24 mouse cellular contexts compared by ENCODE assay signal in genomic region chr2:92471886-92472670, GRCm38 (mm10). TPM values are rescaled to one million over a fixed set of nuclear protein-coding genes. Genes with fewer than 3 reads are reported as not detected.
DNase-seq lines count a peak whose midpoint lies in the region; ATAC-seq and TF ChIP-seq lines count a peak whose summit lies in the region.
"Had no signal": no experiment of that assay in that cellular context is flagged by ENCODE, and none has a peak within 500 bp of the region (broad histone marks: within the 10 kb centered on the region; RNA-seq: fewer than 3 reads in every experiment).

No protein-coding gene starts in this region.

- no peaks in the 10 kb centered on the region for H3K27me3 ChIP-seq in midbrain, embryonic 11.5 days (ENCODE audit: control insufficient read depth, insufficient read depth, low read length)
- H3K27me3 ChIP-seq in midbrain, postnatal 0 days (ENCODE audit: insufficient read depth, low read length) = no peaks in the 10 kb centered on the region
- no peaks in the 10 kb centered on the region for H3K27me3 ChIP-seq in hindbrain, embryonic 12.5 days
- H3K27me3 ChIP-seq: forebrain, embryonic 13.5 days; heart, embryonic 15.5 days had no signal

- no peak for ATAC-seq in midbrain, embryonic 11.5 days (ENCODE audit: low FRiP score)
- ATAC-seq in midbrain, postnatal 0 days (ENCODE audit: low FRiP score) = no peak
- ATAC-seq in hindbrain, embryonic 12.5 days (ENCODE audit: low FRiP score) = no peak
- ATAC-seq: forebrain, embryonic 13.5 days; forebrain, postnatal 0 days; hindbrain, postnatal 0 days had no signal

- intact Hi-C loops in left cerebral cortex, postnatal 36 days (cut with DNase I) = no loop called here

- no peaks in the 10 kb centered on the region for H3K36me3 ChIP-seq in midbrain, embryonic 11.5 days (ENCODE audit: control insufficient read depth, insufficient read depth, low read length)
- H3K36me3 ChIP-seq in midbrain, postnatal 0 days (ENCODE audit: insufficient read depth, low read length) = no peaks in the 10 kb centered on the region
- no peaks in the 10 kb centered on the region for H3K36me3 ChIP-seq in hindbrain, embryonic 12.5 days
- H3K36me3 ChIP-seq: forebrain, embryonic 10.5 days; heart, embryonic 12.5 days; heart, embryonic 15.5 days; hindbrain, embryonic 10.5 days had no signal

- DNase-seq in midbrain, embryonic 11.5 days (ENCODE audit: low spot score, missing footprints) = peak; percentile 65
- no peak for DNase-seq in midbrain, postnatal 0 days (ENCODE audit: low spot score)
- peak; percentile 47 to 49 for DNase-seq in thymus, postnatal 10 days (ENCODE audit: low spot score in 2 of 2)
- DNase-seq in thymus, postnatal 4 days = peak; percentile 48
- no peak for DNase-seq in left cerebral cortex, postnatal 36 days (ENCODE audit: low spot score in 2 of 2)
- DNase-seq: adrenal gland, postnatal 10 days; adrenal gland, postnatal 36 days; cerebellum, adult 18-20 months; cerebellum, adult 9-10 months; cerebellum, postnatal 14 days; forebrain, postnatal 0 days; gastrocnemius, adult 2 months; gastrocnemius, postnatal 14 days; heart, adult 11 months; heart, postnatal 10 days; heart, postnatal 36 days had no signal

- 85% methylated on average over 12 of the region's 12 CpGs for WGBS in midbrain, embryonic 11.5 days
- WGBS in midbrain, postnatal 0 days = 87% methylated on average over 12 of the region's 12 CpGs
- 83% methylated on average over 12 of the region's 12 CpGs for WGBS in hindbrain, embryonic 12.5 days

- no peak overlapping the region for H3K4me3 ChIP-seq in midbrain, embryonic 11.5 days (ENCODE audit: low read depth, low read length)
- H3K4me3 ChIP-seq in midbrain, postnatal 0 days (ENCODE audit: low read depth, low read length) = no peak overlapping the region
- H3K4me3 ChIP-seq in hindbrain, embryonic 12.5 days = no peak overlapping the region
- H3K4me3 ChIP-seq: forebrain, embryonic 10.5 days; forebrain, embryonic 13.5 days; gastrocnemius, adult 2 months; heart, embryonic 12.5 days; heart, embryonic 15.5 days; hindbrain, embryonic 10.5 days had no signal

- H3K27ac ChIP-seq in midbrain, embryonic 11.5 days (ENCODE audit: low read depth, low read length) = no peak overlapping the region
- H3K27ac ChIP-seq in midbrain, postnatal 0 days (ENCODE audit: low read depth, low read length) = no peak overlapping the region
- no peak overlapping the region for H3K27ac ChIP-seq in hindbrain, embryonic 12.5 days
- H3K27ac ChIP-seq: forebrain, embryonic 10.5 days; forebrain, embryonic 13.5 days; gastrocnemius, adult 2 months; heart, embryonic 15.5 days; hindbrain, embryonic 10.5 days; hindbrain, embryonic 14.5 days; hindbrain, postnatal 0 days had no signal

- no peaks in the 10 kb centered on the region for H3K4me1 ChIP-seq in midbrain, embryonic 11.5 days (ENCODE audit: control insufficient read depth, insufficient read depth, low read length)
- H3K4me1 ChIP-seq in midbrain, postnatal 0 days (ENCODE audit: insufficient read depth, low read length) = no peaks in the 10 kb centered on the region
- H3K4me1 ChIP-seq in hindbrain, embryonic 12.5 days = no peaks in the 10 kb centered on the region
- H3K4me1 ChIP-seq: forebrain, embryonic 13.5 days; heart, embryonic 12.5 days; heart, embryonic 15.5 days; hindbrain, embryonic 10.5 days had no signal

- no peak overlapping the region for H3K9ac ChIP-seq in midbrain, embryonic 11.5 days (ENCODE audit: low read length)
- no peak overlapping the region for H3K9ac ChIP-seq in midbrain, postnatal 0 days (replicated peaks; ENCODE audit: low read length, poor library complexity, severe bottlenecking)
- no peak overlapping the region for H3K9ac ChIP-seq in hindbrain, embryonic 12.5 days
- H3K9ac ChIP-seq: forebrain, embryonic 13.5 days; forebrain, postnatal 0 days; heart, embryonic 12.5 days; heart, embryonic 15.5 days; hindbrain, embryonic 14.5 days had no signal

- H3K9me3 ChIP-seq in midbrain, embryonic 11.5 days (ENCODE audit: control insufficient read depth, low read length) = no peaks in the 10 kb centered on the region
- no peaks in the 10 kb centered on the region for H3K9me3 ChIP-seq in midbrain, postnatal 0 days (ENCODE audit: low read length)
- H3K9me3 ChIP-seq in hindbrain, embryonic 12.5 days (replicated peaks) = no peaks in the 10 kb centered on the region
- H3K9me3 ChIP-seq: forebrain, embryonic 10.5 days; forebrain, embryonic 13.5 days; heart, embryonic 15.5 days; hindbrain, embryonic 10.5 days had no signal

- H3K4me2 ChIP-seq in midbrain, embryonic 11.5 days = no peak overlapping the region
- no peak overlapping the region for H3K4me2 ChIP-seq in midbrain, postnatal 0 days (ENCODE audit: low read depth, low read length, poor library complexity, severe bottlenecking)
- H3K4me2 ChIP-seq in hindbrain, embryonic 12.5 days (replicated peaks) = no peak overlapping the region
- H3K4me2 ChIP-seq: forebrain, embryonic 13.5 days; heart, embryonic 12.5 days; heart, embryonic 15.5 days; hindbrain, embryonic 14.5 days had no signal

- TF ChIP-seq CTCF in midbrain, postnatal 0 days (IDR thresholded peaks at IDR 0.05) = no peak

RNA-seq across cellular contexts. Expression of gene Slc35c1, which starts 11.7 kb away (rescaled TPM):
- polyA plus RNA-seq in midbrain, embryonic 11.5 days (2014; fragmentation: Nextera tagmentation; extraction: Ambion mirVana) = 9.2 and 9.5 TPM in 2 replicates
- total RNA-seq in midbrain, postnatal 0 days (2014; rRNA removed) = 8.9 and 18.6 TPM in 2 replicates
- polyA plus RNA-seq in midbrain, postnatal 0 days (2015; fragmentation: Nextera tagmentation; extraction: Ambion mirVana) = 16.8 and 18.8 TPM in 2 replicates
- polyA plus RNA-seq in hindbrain, embryonic 12.5 days (2016; fragmentation: Nextera tagmentation; extraction: Ambion mirVana) = 11.9 and 12.5 TPM in 2 replicates
- 10 to 100 TPM; 17.0 to 18.4 TPM for total RNA-seq in left cerebral cortex, postnatal 36 days (2021)

RNA-seq across cellular contexts. Expression of gene Cry2, which starts 38.2 kb away (rescaled TPM):
- 20.5 and 21.9 TPM in 2 replicates for polyA plus RNA-seq in midbrain, embryonic 11.5 days (2014; fragmentation: Nextera tagmentation; extraction: Ambion mirVana)
- 41.9 and 48.4 TPM in 2 replicates for total RNA-seq in midbrain, postnatal 0 days (2014; rRNA removed)
- polyA plus RNA-seq in midbrain, postnatal 0 days (2015; fragmentation: Nextera tagmentation; extraction: Ambion mirVana) = 50.6 and 55.2 TPM in 2 replicates
- 38.1 and 39.9 TPM in 2 replicates for polyA plus RNA-seq in hindbrain, embryonic 12.5 days (2016; fragmentation: Nextera tagmentation; extraction: Ambion mirVana)
- 100 to 1,000 TPM; 109 to 122 TPM for total RNA-seq in left cerebral cortex, postnatal 36 days (2021)

Comparison
In these comparisons a context has a peak if more than half of its experiments do, and no peak if none do; other contexts are left out.
1. DNase-seq: peak in midbrain, embryonic 11.5 days (single experiment), thymus, postnatal 10 days (2 of 2) and thymus, postnatal 4 days (single experiment); none in midbrain, postnatal 0 days (single experiment) and left cerebral cortex, postnatal 36 days (0 of 2).